Comparison of ENCODE assay signal across 22 mouse cellular contexts in genomic region chr5:89991568-89991967, GRCm38 (mm10).
DNase-seq lines count a peak whose midpoint lies in the region; ATAC-seq and TF ChIP-seq lines count a peak whose summit lies in the region.
"Had no signal": no experiment of that assay in that cellular context is flagged by ENCODE, and none has a peak within 500 bp of the region (broad histone marks: within the 10 kb centered on the region; RNA-seq: fewer than 3 reads in every experiment).

No protein-coding gene starts in this region.

- no peaks in the 10 kb centered on the region for H3K27me3 ChIP-seq in cerebellum, adult 2 months (ENCODE audit: control insufficient read depth, insufficient read depth, low read length)
- no peaks in the 10 kb centered on the region for H3K27me3 ChIP-seq in heart, embryonic 10.5 days (ENCODE audit: insufficient read depth, poor library complexity, severe bottlenecking)
- H3K27me3 ChIP-seq in heart, adult 2 months (ENCODE audit: control insufficient read depth, insufficient read depth, low read length): no peaks in the 10 kb centered on the region
- H3K27me3 ChIP-seq: embryonic facial prominence, embryonic 13.5 days; heart, embryonic 15.5 days; limb, embryonic 13.5 days; lung, embryonic 15.5 days; midbrain, embryonic 12.5 days; neural tube, embryonic 13.5 days had no signal

- ATAC-seq in cerebellum, adult (ENCODE audit: insufficient number of reproducible peaks, low FRiP score, low TSS enrichment): peak; percentile 89
- ATAC-seq: CD4-positive, CD25-positive, alpha-beta regulatory T cell, adult 4 months; forebrain, embryonic 16.5 days; intestine, embryonic 16.5 days had no signal

- H3K4me1 ChIP-seq in cerebellum, adult 2 months (ENCODE audit: control insufficient read depth, insufficient read depth, low read length): peaks cover 4% of the 10 kb centered on the region
- H3K4me1 ChIP-seq in heart, embryonic 10.5 days: no peaks in the 10 kb centered on the region
- H3K4me1 ChIP-seq in heart, adult 2 months (ENCODE audit: control insufficient read depth, insufficient read depth, low read length): no peaks in the 10 kb centered on the region
- H3K4me1 ChIP-seq: embryonic facial prominence, embryonic 13.5 days; forebrain, embryonic 10.5 days; heart, embryonic 15.5 days; limb, embryonic 13.5 days; lung, embryonic 15.5 days; midbrain, embryonic 12.5 days; neural tube, embryonic 13.5 days had no signal

- no peaks in the 10 kb centered on the region for H3K79me2 ChIP-seq in heart, adult 2 months (replicated peaks; ENCODE audit: control insufficient read depth, insufficient read depth, low read length)

- TF ChIP-seq POLR2A in cerebellum, adult 2 months (IDR thresholded peaks at IDR 0.05; ENCODE audit: borderline replicate concordance, insufficient read depth, low read length): no peak
- no peak for TF ChIP-seq POLR2A in heart, adult 2 months (IDR thresholded peaks at IDR 0.05; ENCODE audit: insufficient read depth, low read depth, low read length)

- H3K27ac ChIP-seq in cerebellum, adult 2 months (ENCODE audit: insufficient read depth, low read length): no peak overlapping the region
- H3K27ac ChIP-seq in heart, embryonic 10.5 days: no peak overlapping the region
- no peak overlapping the region for H3K27ac ChIP-seq in heart, adult 2 months
- H3K27ac ChIP-seq: embryonic facial prominence, embryonic 13.5 days; forebrain, embryonic 10.5 days; heart, embryonic 15.5 days; limb, embryonic 13.5 days; lung, embryonic 15.5 days; midbrain, embryonic 12.5 days; neural tube, embryonic 13.5 days had no signal

- no peak for TF ChIP-seq EP300 in heart, adult 2 months (IDR thresholded peaks at IDR 0.05; ENCODE audit: insufficient read depth, low read depth, low read length)

- no peak overlapping the region for H3K9ac ChIP-seq in heart, adult 2 months (ENCODE audit: low read depth, low read length)
- H3K9ac ChIP-seq: embryonic facial prominence, embryonic 13.5 days; heart, embryonic 15.5 days; limb, embryonic 13.5 days; lung, embryonic 15.5 days; midbrain, embryonic 12.5 days; neural tube, embryonic 13.5 days had no signal

- TF ChIP-seq CTCF in cerebellum, adult 2 months (IDR thresholded peaks at IDR 0.05; ENCODE audit: borderline replicate concordance, insufficient read depth, low read depth, low read length): no peak
- TF ChIP-seq CTCF in heart, adult 2 months (IDR thresholded peaks at IDR 0.05): no peak

- no peak overlapping the region for H3K4me3 ChIP-seq in cerebellum, adult 2 months (replicated peaks; ENCODE audit: insufficient read depth, low read depth, low read length)
- no peak overlapping the region for H3K4me3 ChIP-seq in heart, embryonic 10.5 days
- no peak overlapping the region for H3K4me3 ChIP-seq in heart, adult 2 months
- H3K4me3 ChIP-seq: embryonic facial prominence, embryonic 13.5 days; forebrain, embryonic 10.5 days; heart, embryonic 15.5 days; limb, embryonic 13.5 days; lung, embryonic 15.5 days; midbrain, embryonic 12.5 days; neural tube, embryonic 13.5 days had no signal

- intact Hi-C loops in left cerebral cortex, postnatal 4 days (cut with DNase I): no loop called here
- intact Hi-C loops in heart, adult 2 months (cut with DNase I): no loop called here

- WGBS in cerebellum, adult 2 months: 14% methylated on average over 2 of the region's 2 CpGs
- 61% methylated on average over 2 of the region's 2 CpGs for WGBS in heart, embryonic 10.5 days
- 68% methylated on average over 2 of the region's 2 CpGs for WGBS in heart, adult 2 months

- peak; percentile 58 for DNase-seq in left cerebral cortex, postnatal 4 days
- DNase-seq in left cerebral cortex, adult 9 months (ENCODE audit: low spot score in 2 of 2): no peak
- peak; percentile 60 to 86 for DNase-seq in cerebellum, adult 2 months
- peak; percentile 77 to 88 for DNase-seq in cerebellum, postnatal 14 days
- DNase-seq in heart, embryonic 10.5 days (ENCODE audit: low spot score): no peak
- DNase-seq in heart, adult 2 months: no peak
- no peak for DNase-seq in embryo, embryonic 11 days
- DNase-seq: adrenal gland, postnatal 14 days; kidney, adult 9 months; kidney, postnatal 10 days; layer of hippocampus, adult 9-11 months had no signal

- H3K36me3 ChIP-seq in heart, embryonic 10.5 days: no peaks in the 10 kb centered on the region
- H3K36me3 ChIP-seq in heart, adult 2 months (ENCODE audit: control insufficient read depth, insufficient read depth, low read length): no peaks in the 10 kb centered on the region
- H3K36me3 ChIP-seq: embryonic facial prominence, embryonic 13.5 days; forebrain, embryonic 10.5 days; heart, embryonic 15.5 days; limb, embryonic 13.5 days; lung, embryonic 15.5 days; midbrain, embryonic 12.5 days; neural tube, embryonic 13.5 days had no signal

- H3K9me3 ChIP-seq in heart, embryonic 10.5 days: no peaks in the 10 kb centered on the region
- H3K9me3 ChIP-seq: embryonic facial prominence, embryonic 13.5 days; forebrain, embryonic 10.5 days; heart, embryonic 15.5 days; limb, embryonic 13.5 days; lung, embryonic 15.5 days; midbrain, embryonic 12.5 days; neural tube, embryonic 13.5 days had no signal

Comparison
In these comparisons a context has a peak if more than half of its experiments do, and no peak if none do; other contexts are left out.
1. DNase-seq: peak in left cerebral cortex, postnatal 4 days (single experiment), cerebellum, adult 2 months (2 of 2) and cerebellum, postnatal 14 days (2 of 2); none in left cerebral cortex, adult 9 months (0 of 2), heart, embryonic 10.5 days (single experiment), heart, adult 2 months (0 of 2) and embryo, embryonic 11 days (single experiment).